In genomic region chr5:112120766-112121165, GRCm38 (mm10) we compare ENCODE assay signal across 15 mouse cellular contexts.
"Had no signal": no experiment of that assay in that cellular context is flagged by ENCODE, and none has a peak within 500 bp of the region (broad histone marks: within the 10 kb centered on the region; RNA-seq: fewer than 3 reads in every experiment).

No protein-coding gene starts in this region.

- H3K9ac ChIP-seq: limb, embryonic 12.5 days; liver, embryonic 13.5 days; liver, postnatal 0 days; lung, embryonic 15.5 days; midbrain, embryonic 12.5 days; stomach, embryonic 15.5 days had no signal

- DNase-seq: kidney, adult 2 months; liver; liver, embryonic 13.5 days; liver, postnatal 0 days; lung, postnatal 14 days; right cerebral cortex, postnatal 4 days; spleen, adult 18-20 months; thymus, postnatal 36 days had no signal

- H3K9me3 ChIP-seq: limb, embryonic 12.5 days; liver, embryonic 13.5 days; lung, embryonic 15.5 days; megakaryocyte, embryonic 14.5 days; midbrain, embryonic 12.5 days; stomach, embryonic 15.5 days had no signal

- ATAC-seq: liver, postnatal 0 days had no signal

- H3K36me3 ChIP-seq: limb, embryonic 12.5 days; liver, embryonic 13.5 days; lung, embryonic 15.5 days; midbrain, embryonic 12.5 days; stomach, embryonic 15.5 days had no signal

- H3K4me2 ChIP-seq: limb, embryonic 12.5 days; liver, embryonic 13.5 days; lung, embryonic 15.5 days; midbrain, embryonic 12.5 days; stomach, embryonic 15.5 days had no signal

- H3K4me1 ChIP-seq: liver, embryonic 13.5 days; lung, embryonic 15.5 days; megakaryocyte, embryonic 14.5 days; stomach, embryonic 15.5 days had no signal

- H3K4me3 ChIP-seq: layer of hippocampus, adult 2 months; limb, embryonic 12.5 days; liver, embryonic 13.5 days; lung, embryonic 15.5 days; megakaryocyte, embryonic 14.5 days; midbrain, embryonic 12.5 days; stomach, embryonic 15.5 days had no signal

- H3K27ac ChIP-seq: layer of hippocampus, adult 2 months; limb, embryonic 12.5 days; liver, embryonic 13.5 days; lung, embryonic 15.5 days; macrophage; midbrain, embryonic 12.5 days; stomach, embryonic 15.5 days had no signal

- H3K27me3 ChIP-seq: liver, embryonic 13.5 days; lung, embryonic 15.5 days; stomach, embryonic 15.5 days had no signal
